Mouse (Mus musculus): ENCODE measurements around the gene Maml2. TPM values are rescaled to one million over a fixed set of nuclear protein-coding genes. Genes with fewer than 3 reads are reported as not detected.

Gene Maml2
- total RNA-seq, 1 experiment: 1.9 TPM

GRCm38 (mm10) chr9:13688997-13689396 lies 391.2 kb downstream of the Maml2 start:
- Histone ChIP-seq H3K27ac (ENCODE audit: insufficient read depth, low read depth, low read length, poor library complexity, severe bottlenecking) (no peak overlapping the region), H3K9ac (ENCODE audit: insufficient read depth, low read depth, low read length, poor library complexity, severe bottlenecking) (no peak overlapping the region), H3K36me3 (ENCODE audit: control insufficient read depth, insufficient read depth, low read length, poor library complexity, severe bottlenecking) (no peaks in the 10 kb centered on the region), H3K9me3 (ENCODE audit: control insufficient read depth, insufficient read depth, low read depth, low read length) (no peaks in the 10 kb centered on the region), H3K4me1 (ENCODE audit: control insufficient read depth in 2 of 2, insufficient read depth in 2 of 2, low read length in 2 of 2, poor library complexity in 1 of 2) (peaks cover 7 to 9% of the 10 kb centered on the region in 2 experiments), H3K4me3 (ENCODE audit: insufficient read depth in 1 of 2, low read depth in 1 of 2, low read length in 2 of 2, poor library complexity in 1 of 2, severe bottlenecking in 1 of 2) (no peak overlapping the region)
- DNase-seq (ENCODE audit: low read depth, low spot score): no peak
- TF ChIP-seq HCFC1 (IDR thresholded peaks at IDR 0.05; ENCODE audit: borderline replicate concordance, insufficient read depth, low read length) (no peak), MAFK (IDR thresholded peaks at IDR 0.05; ENCODE audit: insufficient read depth, low read depth, low read length) (no peak), CHD2 (IDR thresholded peaks at IDR 0.05; ENCODE audit: low read depth, low read length) (no peak), ZC3H11A (IDR thresholded peaks at IDR 0.05; ENCODE audit: borderline replicate concordance, low read depth, low read length) (no peak), ZNF384 (IDR thresholded peaks at IDR 0.05; ENCODE audit: low read depth, low read length) (no peak)
- in situ Hi-C loops (cut with MboI; ENCODE audit: low sequenced_read_pairs in 2 of 2, unreplicated experiment in 2 of 2): no loop called here

DNA sequence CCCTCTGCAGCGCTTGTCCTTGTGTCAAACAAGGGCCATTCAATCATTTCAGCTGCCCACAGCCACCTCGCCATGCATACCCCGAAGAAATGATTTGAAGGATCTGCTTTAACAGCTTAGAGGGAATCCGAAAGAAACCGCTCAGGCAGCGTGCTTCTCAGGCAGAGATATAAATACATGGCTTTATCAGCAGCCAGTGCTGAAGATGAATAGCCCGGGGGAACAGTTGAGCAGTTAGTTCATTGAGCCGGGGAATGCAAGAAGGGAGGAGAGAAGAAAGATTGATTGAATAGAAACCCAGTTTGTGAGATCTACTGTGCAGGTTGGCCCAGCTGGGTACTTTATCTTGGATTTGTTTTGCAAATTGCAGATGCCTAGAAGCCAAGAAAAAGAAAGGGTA lies 392.6 kb downstream of the Maml2 start:
- H3K9ac ChIP-seq (ENCODE audit: insufficient read depth, low read depth, low read length, poor library complexity, severe bottlenecking): no peak overlapping the region
- TF ChIP-seq CHD2 (IDR thresholded peaks at IDR 0.05; ENCODE audit: low read depth, low read length) (no peak), MAFK (IDR thresholded peaks at IDR 0.05; ENCODE audit: insufficient read depth, low read depth, low read length) (no peak), ZNF384 (IDR thresholded peaks at IDR 0.05; ENCODE audit: low read depth, low read length) (no peak), ZC3H11A (IDR thresholded peaks at IDR 0.05; ENCODE audit: borderline replicate concordance, low read depth, low read length) (no peak), HCFC1 (IDR thresholded peaks at IDR 0.05; ENCODE audit: borderline replicate concordance, insufficient read depth, low read length) (no peak)
- H3K27ac ChIP-seq (ENCODE audit: insufficient read depth, low read depth, low read length, poor library complexity, severe bottlenecking): no peak overlapping the region
- H3K4me1 ChIP-seq (ENCODE audit: control insufficient read depth in 2 of 2, insufficient read depth in 2 of 2, low read length in 2 of 2, poor library complexity in 1 of 2): peaks cover 10 to 17% of the 10 kb centered on the region in 2 experiments
- no peak overlapping the region for H3K4me3 ChIP-seq (ENCODE audit: insufficient read depth in 1 of 2, low read depth in 1 of 2, low read length in 2 of 2, poor library complexity in 1 of 2, severe bottlenecking in 1 of 2)
- no peaks in the 10 kb centered on the region for H3K9me3 ChIP-seq (ENCODE audit: control insufficient read depth, insufficient read depth, low read depth, low read length)
- in situ Hi-C loops (cut with MboI; ENCODE audit: low sequenced_read_pairs in 2 of 2, unreplicated experiment in 2 of 2): no loop called here
- no peak for DNase-seq (ENCODE audit: low read depth, low spot score)
- no peaks in the 10 kb centered on the region for H3K36me3 ChIP-seq (ENCODE audit: control insufficient read depth, insufficient read depth, low read length, poor library complexity, severe bottlenecking)

GRCm38 (mm10) chr9:13693693-13694284 lies 396.0 kb downstream of the Maml2 start:
- TF ChIP-seq HCFC1 (IDR thresholded peaks at IDR 0.05; ENCODE audit: borderline replicate concordance, insufficient read depth, low read length) (no peak), MAFK (IDR thresholded peaks at IDR 0.05; ENCODE audit: insufficient read depth, low read depth, low read length) (no peak), ZNF384 (IDR thresholded peaks at IDR 0.05; ENCODE audit: low read depth, low read length) (no peak), ZC3H11A (IDR thresholded peaks at IDR 0.05; ENCODE audit: borderline replicate concordance, low read depth, low read length) (no peak), CHD2 (IDR thresholded peaks at IDR 0.05; ENCODE audit: low read depth, low read length) (no peak)
- H3K27ac ChIP-seq (ENCODE audit: insufficient read depth, low read depth, low read length, poor library complexity, severe bottlenecking): no peak overlapping the region
- in situ Hi-C loops (cut with MboI; ENCODE audit: low sequenced_read_pairs in 2 of 2, unreplicated experiment in 2 of 2): no loop called here
- H3K9ac ChIP-seq (ENCODE audit: insufficient read depth, low read depth, low read length, poor library complexity, severe bottlenecking): no peak overlapping the region
- H3K4me3 ChIP-seq (ENCODE audit: insufficient read depth in 1 of 2, low read depth in 1 of 2, low read length in 2 of 2, poor library complexity in 1 of 2, severe bottlenecking in 1 of 2): no peak overlapping the region
- no peaks in the 10 kb centered on the region for H3K9me3 ChIP-seq (ENCODE audit: control insufficient read depth, insufficient read depth, low read depth, low read length)
- no peaks in the 10 kb centered on the region for H3K36me3 ChIP-seq (ENCODE audit: control insufficient read depth, insufficient read depth, low read length, poor library complexity, severe bottlenecking)
- peaks cover 22 to 32% of the 10 kb centered on the region in 2 experiments for H3K4me1 ChIP-seq (ENCODE audit: control insufficient read depth in 2 of 2, insufficient read depth in 2 of 2, low read length in 2 of 2, poor library complexity in 1 of 2)
- no peak for DNase-seq (ENCODE audit: low read depth, low spot score)

DNA sequence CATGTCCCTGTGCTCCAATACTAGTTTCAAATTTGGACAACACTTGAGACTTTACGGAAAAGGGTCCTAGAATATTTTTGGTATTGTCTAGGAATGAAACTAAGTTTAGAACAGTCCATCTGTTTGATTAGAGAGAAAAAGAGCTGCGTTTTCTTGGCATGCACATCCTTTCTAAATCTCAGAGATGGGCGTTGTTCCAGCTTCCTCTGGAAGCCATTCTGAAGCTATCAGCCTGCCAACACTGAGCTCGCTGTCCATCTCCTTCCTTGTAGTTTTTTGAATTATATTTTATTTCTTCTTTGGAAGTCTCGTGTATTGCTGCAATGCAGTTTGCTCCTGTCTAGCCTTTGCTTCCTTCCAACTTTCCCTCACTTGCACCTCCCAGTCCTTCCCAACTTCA lies 396.5 kb downstream of the Maml2 start:
- Histone ChIP-seq H3K4me1 (ENCODE audit: control insufficient read depth in 2 of 2, insufficient read depth in 2 of 2, low read length in 2 of 2, poor library complexity in 1 of 2) (peaks cover 23 to 30% of the 10 kb centered on the region in 2 experiments), H3K9ac (ENCODE audit: insufficient read depth, low read depth, low read length, poor library complexity, severe bottlenecking) (no peak overlapping the region), H3K9me3 (ENCODE audit: control insufficient read depth, insufficient read depth, low read depth, low read length) (no peaks in the 10 kb centered on the region), H3K4me3 (ENCODE audit: insufficient read depth in 1 of 2, low read depth in 1 of 2, low read length in 2 of 2, poor library complexity in 1 of 2, severe bottlenecking in 1 of 2) (no peak overlapping the region), H3K36me3 (ENCODE audit: control insufficient read depth, insufficient read depth, low read length, poor library complexity, severe bottlenecking) (no peaks in the 10 kb centered on the region), H3K27ac (ENCODE audit: insufficient read depth, low read depth, low read length, poor library complexity, severe bottlenecking) (no peak overlapping the region)
- no peak for DNase-seq (ENCODE audit: low read depth, low spot score)
- in situ Hi-C loops (cut with MboI; ENCODE audit: low sequenced_read_pairs in 2 of 2, unreplicated experiment in 2 of 2): no loop called here
- TF ChIP-seq CHD2 (IDR thresholded peaks at IDR 0.05; ENCODE audit: low read depth, low read length) (no peak), MAFK (IDR thresholded peaks at IDR 0.05; ENCODE audit: insufficient read depth, low read depth, low read length) (no peak), ZNF384 (IDR thresholded peaks at IDR 0.05; ENCODE audit: low read depth, low read length) (no peak), HCFC1 (IDR thresholded peaks at IDR 0.05; ENCODE audit: borderline replicate concordance, insufficient read depth, low read length) (no peak), ZC3H11A (IDR thresholded peaks at IDR 0.05; ENCODE audit: borderline replicate concordance, low read depth, low read length) (no peak)
